10 mouse cellular contexts compared by ENCODE assay signal in genomic region chr7:118001121-118001520, GRCm38 (mm10).
A peak's percentile ranks its signal among the peaks of the same experiment; 100 is the strongest.
DNase-seq lines count a peak whose midpoint lies in the region; ATAC-seq lines count a peak whose summit lies in the region.
"Had no signal": no experiment of that assay in that cellular context is flagged by ENCODE, and none has a peak within 500 bp of the region (broad histone marks: within the 10 kb centered on the region; RNA-seq: fewer than 3 reads in every experiment).

No protein-coding gene starts in this region.

- H3K36me3 ChIP-seq in midbrain, embryonic 11.5 days (ENCODE audit: control insufficient read depth, insufficient read depth, low read length): no peaks in the 10 kb centered on the region
- no peaks in the 10 kb centered on the region for H3K36me3 ChIP-seq in midbrain, embryonic 16.5 days (ENCODE audit: control insufficient read depth, insufficient read depth, low read length)
- H3K36me3 ChIP-seq: lung, embryonic 15.5 days; stomach, embryonic 15.5 days had no signal

- no peaks in the 10 kb centered on the region for H3K9me3 ChIP-seq in midbrain, embryonic 11.5 days (ENCODE audit: control insufficient read depth, low read length)
- H3K9me3 ChIP-seq in midbrain, embryonic 16.5 days (replicated peaks; ENCODE audit: control insufficient read depth, low read length, poor library complexity, severe bottlenecking): no peaks in the 10 kb centered on the region
- H3K9me3 ChIP-seq: lung, embryonic 15.5 days; stomach, embryonic 15.5 days had no signal

- no peak overlapping the region for H3K9ac ChIP-seq in midbrain, embryonic 11.5 days (ENCODE audit: low read length)
- H3K9ac ChIP-seq in midbrain, embryonic 16.5 days (ENCODE audit: low read depth, low read length): no peak overlapping the region
- H3K9ac ChIP-seq: lung, embryonic 15.5 days; stomach, embryonic 15.5 days had no signal

- H3K4me3 ChIP-seq in midbrain, embryonic 11.5 days (ENCODE audit: low read depth, low read length): no peak overlapping the region
- no peak overlapping the region for H3K4me3 ChIP-seq in midbrain, embryonic 16.5 days (ENCODE audit: low read depth, low read length)
- H3K4me3 ChIP-seq: lung, embryonic 15.5 days; stomach, embryonic 15.5 days had no signal

- no peak overlapping the region for H3K4me2 ChIP-seq in midbrain, embryonic 11.5 days
- H3K4me2 ChIP-seq in midbrain, embryonic 16.5 days (ENCODE audit: low read length): no peak overlapping the region
- H3K4me2 ChIP-seq: lung, embryonic 15.5 days; stomach, embryonic 15.5 days had no signal

- H3K27me3 ChIP-seq in midbrain, embryonic 11.5 days (ENCODE audit: control insufficient read depth, insufficient read depth, low read length): no peaks in the 10 kb centered on the region
- H3K27me3 ChIP-seq in midbrain, embryonic 16.5 days (ENCODE audit: control insufficient read depth, insufficient read depth, low read depth, low read length): no peaks in the 10 kb centered on the region
- H3K27me3 ChIP-seq: lung, embryonic 15.5 days; stomach, embryonic 15.5 days had no signal

- intact Hi-C loops in left cerebral cortex, postnatal 36 days (cut with DNase I): no loop called here

- H3K27ac ChIP-seq in midbrain, embryonic 11.5 days (ENCODE audit: low read depth, low read length): no peak overlapping the region
- H3K27ac ChIP-seq in midbrain, embryonic 16.5 days (ENCODE audit: low read length): no peak overlapping the region
- H3K27ac ChIP-seq: lung, embryonic 15.5 days; stomach, embryonic 15.5 days had no signal

- WGBS in midbrain, embryonic 11.5 days: 7% methylated on average over 4 of the region's 4 CpGs
- 9% methylated on average over 4 of the region's 4 CpGs for WGBS in midbrain, embryonic 16.5 days

- DNase-seq in midbrain, embryonic 11.5 days (ENCODE audit: low spot score, missing footprints): peak; percentile 94
- peak; percentile 81 for DNase-seq in adrenal gland, postnatal 10 days
- peak; percentile 74 for DNase-seq in heart, postnatal 4 days
- DNase-seq in lung, postnatal 25 days (ENCODE audit: low spot score): peak; percentile 0
- DNase-seq in left cerebral cortex, postnatal 36 days (ENCODE audit: low spot score in 2 of 2): no peak
- no peak for DNase-seq in frontal cortex, adult 2 months (ENCODE audit: extremely low spot score in 1 of 2, low spot score in 1 of 2)

- no peaks in the 10 kb centered on the region for H3K4me1 ChIP-seq in midbrain, embryonic 11.5 days (ENCODE audit: control insufficient read depth, insufficient read depth, low read length)
- no peaks in the 10 kb centered on the region for H3K4me1 ChIP-seq in midbrain, embryonic 16.5 days (ENCODE audit: control insufficient read depth, insufficient read depth, low read length)
- H3K4me1 ChIP-seq: lung, embryonic 15.5 days; stomach, embryonic 15.5 days had no signal

- ATAC-seq in midbrain, embryonic 11.5 days (ENCODE audit: low FRiP score): no peak
- ATAC-seq in midbrain, embryonic 16.5 days: no peak
- ATAC-seq in activated CD4-positive, CD25-positive, alpha-beta regulatory T cell, adult 4 months: no peak

Comparison
In these comparisons a context has a peak if more than half of its experiments do, and no peak if none do; other contexts are left out.
1. DNase-seq: peak in midbrain, embryonic 11.5 days (single experiment), adrenal gland, postnatal 10 days (single experiment), heart, postnatal 4 days (single experiment) and lung, postnatal 25 days (single experiment); none in left cerebral cortex, postnatal 36 days (0 of 2) and frontal cortex, adult 2 months (0 of 2).